Mouse (Mus musculus): ENCODE results near the gene Wbp4. TPM values are rescaled to one million over a fixed set of nuclear protein-coding genes. Genes with fewer than 3 reads are reported as not detected.

Wbp4 gene
- total RNA-seq, 2 experiments from 2014 or later = 50.0 to 54.8 TPM

DNA sequence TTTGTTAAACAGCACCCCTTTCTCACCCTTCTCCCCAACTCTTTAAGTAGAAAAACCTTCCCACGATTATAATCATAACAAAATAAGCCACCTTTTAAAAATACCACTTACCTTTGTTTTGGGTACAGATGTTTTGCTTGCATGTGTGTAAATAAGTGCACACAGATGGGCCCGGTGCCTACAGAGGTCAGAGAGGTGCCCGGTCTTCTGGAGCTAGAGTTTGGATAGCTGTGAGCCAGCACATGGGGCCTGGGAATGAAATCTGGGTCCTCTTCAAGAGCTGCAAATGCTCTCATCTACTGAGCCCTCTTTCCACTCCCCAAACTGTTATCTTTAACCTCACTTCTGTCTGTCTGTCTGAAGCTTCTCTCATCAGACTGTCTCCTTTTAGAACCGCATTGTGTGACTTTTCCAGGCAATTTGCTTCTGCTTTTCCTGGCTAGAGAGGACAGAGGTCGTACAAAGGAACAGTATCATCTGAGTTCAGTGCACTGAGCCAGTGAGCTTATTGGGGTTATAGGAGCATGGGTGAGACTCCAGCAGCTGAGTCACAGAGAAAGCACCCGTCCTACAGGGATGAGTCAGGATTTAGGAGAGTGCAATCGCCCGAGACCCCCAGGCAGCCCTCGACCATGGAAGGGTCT, 27.5 kb upstream of the Wbp4 start:
- no peak for DNase-seq (ENCODE audit: low spot score in 2 of 2)

DNA sequence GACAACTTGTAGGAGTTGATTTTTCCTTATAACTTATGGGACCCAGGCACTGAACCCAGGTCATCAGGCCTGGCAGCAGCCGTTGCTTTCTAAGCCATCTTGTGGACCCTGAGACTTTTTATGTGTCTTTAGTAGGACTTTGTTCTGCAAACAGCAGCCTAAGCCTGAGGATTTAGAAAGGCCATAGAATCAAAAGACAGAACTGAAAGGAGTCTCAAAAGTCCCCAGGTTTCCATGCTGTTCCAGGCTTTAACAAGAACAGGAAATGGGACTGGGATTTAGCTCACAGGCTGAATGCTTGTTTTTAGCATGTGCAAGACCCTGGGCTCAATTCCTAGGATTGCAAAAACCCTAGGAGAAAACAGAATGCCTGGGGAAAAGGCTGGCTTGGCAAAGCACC, 26.5 kb upstream of the Wbp4 start:
- no peak for DNase-seq (ENCODE audit: low spot score in 2 of 2)

DNA sequence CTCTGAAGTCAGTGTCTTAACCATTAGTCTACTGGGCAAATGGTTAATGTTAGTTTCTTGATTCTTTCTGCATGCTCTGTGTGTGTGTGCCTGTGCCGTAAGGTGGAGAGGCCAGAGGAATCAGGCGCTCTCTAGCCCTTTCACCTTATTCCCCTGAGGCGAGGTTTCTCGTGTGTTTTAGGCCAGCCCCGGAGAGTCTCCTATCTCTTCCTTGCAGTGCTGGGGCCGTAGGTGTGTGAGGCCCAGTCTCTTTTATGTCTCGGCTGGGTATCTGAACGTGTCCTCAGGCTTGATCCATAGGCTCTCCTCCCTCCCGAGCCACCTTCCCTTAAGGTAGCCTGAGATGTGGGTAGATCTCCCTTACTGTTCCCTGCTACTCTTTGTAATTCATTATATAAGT, 24.9 kb upstream of the Wbp4 start:
- no peak for DNase-seq (ENCODE audit: low spot score in 2 of 2)

DNA sequence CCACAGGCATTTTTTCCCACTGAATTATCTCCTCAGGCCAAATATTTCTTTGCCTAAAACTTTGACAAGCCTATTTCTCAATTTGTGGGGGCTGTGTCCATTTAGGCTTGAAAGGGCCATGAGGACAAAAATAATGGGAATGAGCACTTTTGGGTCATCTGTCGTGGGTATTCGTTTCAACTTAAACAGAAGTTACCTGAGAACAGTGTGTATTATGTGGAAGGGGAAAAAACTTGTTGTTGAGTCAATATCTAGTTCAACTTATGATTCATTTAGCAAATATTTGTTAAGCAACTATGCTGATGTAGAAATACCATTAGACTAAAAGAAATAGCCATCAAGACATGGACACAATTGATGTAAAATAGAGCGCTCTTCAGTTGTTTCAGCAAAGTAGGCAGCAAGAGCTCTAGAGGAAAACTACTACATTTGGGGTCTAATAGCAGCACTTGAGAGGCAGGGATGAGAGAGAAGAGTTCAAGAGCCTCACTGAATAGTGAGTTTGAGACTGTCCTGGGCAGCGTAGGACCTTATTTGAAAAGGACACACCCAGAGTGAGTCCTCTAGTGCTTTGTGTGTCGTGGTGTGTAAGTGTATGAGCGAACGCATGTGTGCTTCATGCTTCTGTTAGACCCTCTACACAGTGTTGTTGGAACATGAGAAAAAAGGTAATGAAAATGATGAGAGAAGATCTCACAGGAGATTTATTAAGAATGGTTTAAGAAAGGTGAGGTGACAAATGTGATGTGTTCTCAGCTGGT, 23.1 kb upstream of the Wbp4 start:
- DNase-seq (ENCODE audit: low spot score in 2 of 2) = no peak

DNA sequence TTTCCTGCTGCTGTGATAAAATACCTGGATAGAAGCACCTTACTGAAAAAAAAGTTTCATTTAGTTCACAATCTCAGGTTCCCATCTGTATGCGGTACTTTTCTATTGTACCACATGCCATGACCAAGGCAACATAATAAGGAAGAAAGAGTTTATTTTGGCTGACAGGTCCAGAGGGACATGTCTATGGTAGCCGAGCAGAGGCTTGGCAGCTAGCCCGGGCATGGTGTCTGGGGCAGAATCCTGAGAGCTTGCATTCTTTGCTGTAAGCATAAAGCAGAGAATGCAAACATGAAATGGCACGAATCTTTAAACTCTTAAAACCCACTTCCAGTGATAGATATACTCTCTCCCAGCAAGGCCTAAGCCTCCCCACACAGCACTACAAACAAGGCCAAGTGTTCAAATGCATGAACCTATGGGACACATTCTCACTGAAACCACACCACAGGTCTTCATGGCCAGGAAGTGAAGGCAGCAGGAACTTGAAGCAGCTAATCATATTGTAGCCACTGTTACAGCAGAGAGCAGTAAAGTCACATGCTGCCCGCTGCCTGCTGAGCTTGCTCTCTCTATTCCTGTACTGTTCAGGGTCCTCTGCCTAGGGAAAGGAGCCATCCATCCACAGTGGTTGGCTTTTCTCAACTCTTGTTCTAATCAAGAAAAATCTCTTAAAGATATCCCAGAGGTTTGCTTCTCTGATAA, 22.2 kb upstream of the Wbp4 start:
- DNase-seq (ENCODE audit: low spot score in 2 of 2) = no peak

DNA sequence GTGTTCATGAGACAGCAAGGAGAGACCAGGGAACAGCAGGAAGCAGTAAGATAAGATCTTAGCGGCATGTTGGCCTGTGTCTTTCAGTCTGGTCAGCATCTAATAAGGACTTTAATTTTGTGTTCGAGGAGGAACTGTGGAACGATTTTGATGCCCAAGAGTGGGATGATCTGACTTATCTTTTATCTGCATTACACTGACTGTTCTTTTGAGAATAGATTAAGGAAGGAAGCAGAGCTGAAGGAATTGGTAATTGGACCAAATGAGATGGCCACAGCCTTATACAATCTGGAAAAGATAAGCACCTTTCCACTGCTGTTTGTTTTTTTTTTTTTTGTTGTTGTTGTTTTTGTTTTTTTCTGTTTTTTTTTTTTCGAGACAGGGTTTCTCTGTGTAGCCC, 19.4 kb upstream of the Wbp4 start:
- no peak for DNase-seq (ENCODE audit: low spot score in 2 of 2)

DNA sequence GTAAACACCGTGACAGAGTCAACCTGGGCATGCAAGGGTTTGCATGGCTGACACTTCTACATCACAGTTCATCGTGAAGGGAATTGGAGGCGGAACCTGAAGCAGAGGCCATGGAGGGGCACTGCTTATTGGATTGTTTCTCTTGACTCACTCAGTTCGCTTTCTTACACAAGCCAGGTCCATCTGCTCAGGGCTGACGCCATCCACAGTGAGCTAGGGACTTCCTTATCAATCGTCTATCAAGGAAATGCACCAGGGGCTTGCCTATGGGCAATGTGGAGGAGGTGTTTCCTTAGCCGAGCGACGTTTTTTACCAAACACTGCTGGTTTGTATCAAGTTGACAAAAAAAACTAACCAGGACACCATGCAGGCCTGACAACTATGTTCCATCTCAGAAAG, 18.0 kb upstream of the Wbp4 start:
- DNase-seq (ENCODE audit: low spot score in 2 of 2) = no peak

DNA sequence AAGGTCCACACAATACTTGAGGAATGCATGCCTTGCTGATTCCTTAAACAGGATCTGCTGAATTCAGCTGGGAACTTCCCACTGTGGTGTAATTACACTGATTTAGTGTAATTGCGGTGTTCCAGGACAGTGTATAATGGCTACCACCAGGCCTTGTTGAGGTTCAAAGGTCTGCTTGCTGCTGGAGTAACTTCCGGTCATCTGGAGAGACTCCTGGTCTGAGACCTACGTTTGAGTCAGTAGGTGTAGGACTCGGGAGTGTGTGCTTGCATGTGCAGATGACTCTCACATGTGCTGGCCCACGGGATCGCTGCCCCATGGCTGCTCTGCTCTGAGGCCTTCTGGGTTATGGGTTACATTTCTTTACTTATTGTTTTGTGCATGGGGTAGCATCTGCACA, 13.0 kb upstream of the Wbp4 start:
- no peak for DNase-seq (ENCODE audit: low spot score in 2 of 2)

DNA sequence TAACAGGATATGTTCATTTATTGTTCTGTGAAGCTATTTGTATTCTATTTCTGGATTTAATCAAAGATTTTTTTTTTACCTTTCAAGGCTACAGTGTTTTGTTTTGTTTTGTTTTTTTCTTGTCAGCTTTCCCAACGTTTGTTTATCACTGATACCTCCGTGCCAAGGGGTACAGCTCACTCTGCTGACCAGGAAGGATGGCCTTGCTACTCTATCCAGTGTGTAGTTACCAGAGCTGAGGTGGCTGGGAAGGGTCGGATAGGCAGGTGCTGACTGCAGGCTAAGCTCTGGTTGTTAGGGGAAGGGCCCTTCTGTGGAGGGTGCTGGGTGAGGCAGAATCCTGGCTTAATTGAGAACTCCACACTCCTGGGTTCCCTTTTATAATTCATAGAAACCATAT, 8.9 kb upstream of the Wbp4 start:
- DNase-seq (ENCODE audit: low spot score in 2 of 2) = no peak

DNA sequence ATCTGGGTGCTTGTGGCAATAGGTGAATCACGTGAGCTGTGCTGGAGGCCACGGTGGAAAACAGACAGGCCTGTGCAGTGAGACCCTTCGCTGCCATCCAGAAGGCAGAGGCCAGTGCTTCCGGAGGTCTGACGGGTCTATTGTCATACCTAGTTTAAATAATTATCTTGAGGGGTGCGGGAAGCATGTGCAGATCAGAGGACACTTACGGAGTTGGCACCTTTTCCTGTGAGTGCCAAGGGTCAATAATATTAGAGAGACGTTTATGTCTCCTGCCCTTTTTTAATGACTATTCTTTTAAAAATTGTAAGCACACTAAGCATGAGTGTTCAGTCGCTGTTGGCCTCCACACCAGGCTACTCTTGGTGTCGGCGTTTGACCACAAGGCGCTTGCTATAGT, 7.8 kb upstream of the Wbp4 start:
- no peak for DNase-seq (ENCODE audit: low spot score in 2 of 2)

DNA sequence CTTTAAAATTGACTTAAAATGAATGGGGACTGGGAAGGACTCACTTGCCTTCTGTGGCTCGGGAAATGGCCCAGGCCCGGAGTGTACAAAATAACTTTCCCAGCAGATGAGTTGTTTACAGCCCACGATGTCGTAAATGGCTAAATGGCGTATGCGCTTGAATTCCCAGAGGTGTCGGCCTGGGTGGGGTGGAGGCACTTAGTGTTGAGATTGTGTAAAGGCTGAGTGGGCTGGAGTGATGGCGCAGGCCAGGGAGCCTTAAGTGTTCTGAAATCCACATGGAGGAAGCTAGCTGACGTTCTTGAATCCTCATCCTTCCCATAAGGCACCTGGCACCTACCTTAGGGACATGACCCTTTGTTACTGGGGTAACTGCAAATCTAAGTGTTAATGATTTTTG, 7.2 kb upstream of the Wbp4 start:
- DNase-seq (ENCODE audit: low spot score in 2 of 2) = no peak

DNA sequence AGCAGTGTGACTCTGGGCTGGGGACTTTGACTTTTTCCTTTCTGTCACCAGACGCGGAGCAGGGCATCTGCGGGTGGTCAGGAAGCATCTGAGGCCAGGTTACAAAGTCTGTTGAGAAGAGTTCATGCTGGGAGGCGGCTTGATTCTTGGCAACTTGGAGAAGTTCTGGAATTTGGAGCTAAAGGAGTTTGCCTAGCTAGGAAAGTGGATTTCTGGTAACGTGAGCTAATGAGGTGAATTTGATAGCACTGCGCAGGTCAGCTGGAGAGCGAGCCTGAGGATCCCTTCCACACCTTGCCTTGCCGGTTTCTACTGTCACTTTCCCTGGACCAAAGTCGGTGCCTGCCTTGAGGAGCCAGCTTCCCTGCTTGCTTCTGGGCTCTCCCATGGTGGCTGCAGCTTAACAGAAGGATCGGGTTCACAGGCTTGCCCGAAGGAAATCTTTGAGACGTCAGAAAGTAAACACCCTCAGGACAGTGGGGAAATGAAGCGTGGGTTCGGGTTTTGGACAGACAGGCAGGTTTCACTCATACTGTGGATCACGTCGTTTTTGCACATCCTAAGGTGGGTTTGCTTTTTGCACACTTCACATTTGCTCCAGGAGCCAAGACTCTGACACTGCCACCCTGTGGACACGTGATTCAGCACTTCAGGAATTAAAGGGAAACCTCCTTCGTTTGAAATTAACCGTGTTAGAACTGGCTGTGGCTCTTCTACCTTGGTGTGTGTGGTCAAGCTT, 5.8 kb upstream of the Wbp4 start:
- peak in 1 of 2 experiments; percentile 67 for DNase-seq (ENCODE audit: low spot score in 2 of 2)

DNA sequence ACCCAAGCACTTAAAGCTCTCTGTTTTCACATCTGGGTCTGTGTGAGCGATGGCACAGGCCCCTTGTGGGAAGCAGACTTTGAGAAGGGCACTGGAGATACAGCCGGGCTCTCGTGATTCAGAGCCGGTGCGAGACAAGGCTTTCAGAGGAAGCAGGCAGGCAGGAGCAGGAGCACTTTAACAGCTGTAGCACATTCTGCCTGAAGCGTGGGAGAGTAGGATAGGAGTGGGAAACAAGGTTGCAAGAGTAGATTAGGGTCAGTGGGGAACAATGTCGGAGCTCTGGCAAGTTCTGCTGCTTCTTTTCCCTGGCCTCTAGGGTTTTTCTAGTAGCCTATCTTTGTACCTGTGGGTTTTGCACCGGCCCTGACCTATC, 5.3 kb upstream of the Wbp4 start:
- DNase-seq (ENCODE audit: low spot score in 2 of 2) = no peak

DNA sequence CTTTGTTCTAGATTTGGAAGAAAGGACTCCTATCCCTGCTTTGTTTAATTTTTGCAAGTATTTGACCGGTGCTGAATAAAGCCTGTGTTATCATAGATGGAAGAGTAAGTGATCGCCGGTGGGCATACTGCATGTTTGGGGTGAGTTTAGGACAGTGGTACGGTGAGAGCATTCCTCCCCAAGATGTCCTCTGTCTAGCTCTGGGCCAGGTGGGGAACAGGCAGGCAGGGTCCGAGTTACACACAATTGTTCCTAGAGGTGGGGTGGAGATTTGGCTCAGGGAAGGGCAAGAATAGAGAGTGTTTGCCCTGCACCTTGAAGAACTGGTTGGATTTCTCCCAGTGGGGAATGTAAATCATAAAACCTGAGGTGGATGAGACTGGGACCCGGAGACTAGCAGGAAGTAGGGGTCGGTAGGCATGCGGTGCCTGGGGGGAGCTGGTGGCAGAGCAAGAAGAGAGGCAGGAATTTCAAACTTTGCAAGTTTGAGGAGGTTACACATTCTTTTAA, 2.3 kb upstream of the Wbp4 start:
- no peak for DNase-seq (ENCODE audit: low spot score in 2 of 2)

DNA sequence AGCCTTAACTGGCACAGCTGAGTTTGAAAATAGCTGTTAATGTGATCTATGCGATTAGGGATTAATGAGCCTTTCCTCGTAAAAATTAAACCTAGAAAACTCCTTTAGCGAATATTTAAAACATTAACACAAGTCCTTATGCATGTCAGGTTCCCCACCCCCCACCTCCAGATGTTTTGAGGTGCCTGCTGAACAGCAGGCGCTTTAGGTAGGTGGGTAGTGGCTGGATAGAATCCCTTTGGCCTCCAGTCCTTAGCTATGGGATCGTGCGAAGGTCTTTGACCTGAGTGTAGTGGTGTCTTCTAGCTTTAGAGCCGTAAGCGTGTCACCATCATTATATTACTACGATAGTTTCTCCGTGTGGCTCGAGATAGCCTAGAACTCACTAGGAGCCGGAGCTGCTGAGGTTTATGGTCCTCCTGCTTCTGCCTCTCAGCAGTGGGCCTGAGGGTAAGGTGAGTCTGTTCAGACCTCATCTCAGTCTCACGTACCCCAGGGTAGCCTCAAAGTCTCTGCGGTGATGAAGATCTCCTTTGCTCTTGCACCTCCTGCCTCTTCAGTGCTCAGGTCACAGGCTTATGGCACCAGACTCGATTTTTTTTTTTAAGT, 1.5 kb upstream of the Wbp4 start:
- no peak for DNase-seq (ENCODE audit: low spot score in 2 of 2)

DNA sequence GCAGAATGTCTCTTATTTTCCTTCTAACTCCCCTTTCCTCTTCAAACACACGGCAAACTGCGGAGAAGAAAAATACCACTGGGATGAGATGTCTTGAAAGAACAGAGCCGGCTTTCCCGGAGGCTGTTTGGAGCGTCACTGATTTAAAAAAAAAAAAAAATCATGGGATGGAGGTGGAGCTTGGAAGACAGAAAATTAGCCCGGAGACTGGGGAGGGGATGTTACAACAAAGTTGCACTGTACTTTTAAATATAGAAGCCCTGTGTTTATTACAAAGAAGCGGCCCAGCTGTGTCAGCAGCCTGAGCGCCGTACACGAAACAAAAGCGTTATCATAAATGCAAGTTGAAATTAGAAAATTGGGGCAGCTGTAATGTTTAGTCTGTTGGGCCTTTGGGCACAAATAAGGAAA, 936 bp upstream of the Wbp4 start:
- peak; percentile 24 to 51 for DNase-seq (ENCODE audit: low spot score in 2 of 2)

DNA sequence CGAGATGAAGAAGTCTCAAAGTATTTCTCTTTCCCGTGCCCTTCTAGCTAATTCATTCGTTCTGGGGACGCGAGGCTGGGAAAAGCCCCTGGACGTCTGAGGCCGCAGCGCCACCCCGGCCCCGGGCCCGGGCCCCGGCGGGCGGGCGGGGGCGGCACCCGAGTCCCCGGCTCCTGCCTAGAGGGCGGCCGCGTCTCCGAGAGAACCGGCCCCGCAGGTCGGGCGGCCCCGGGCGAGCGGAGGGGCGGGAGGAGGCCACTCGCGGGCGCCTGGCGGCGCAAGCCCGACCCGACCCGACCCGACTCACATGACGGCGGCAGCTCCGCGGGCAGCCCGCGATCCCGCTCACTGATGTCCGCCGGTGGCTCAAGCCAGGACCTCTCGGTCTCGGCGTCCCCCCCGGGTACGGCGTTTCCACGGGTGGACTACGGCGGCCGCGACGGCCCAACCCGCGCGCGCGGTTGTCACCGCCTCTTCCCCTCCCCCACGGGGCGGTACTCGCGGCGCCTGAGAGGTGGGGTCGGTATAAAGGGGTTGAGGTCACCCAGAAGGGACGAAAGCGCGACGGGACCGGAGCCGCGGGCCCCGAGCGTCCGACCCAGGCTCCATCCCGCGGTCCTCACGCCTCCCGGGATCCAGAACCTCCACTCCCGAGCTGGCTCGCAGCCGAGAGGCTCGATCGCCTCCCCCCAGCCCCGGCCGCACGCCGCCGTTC, 539 bp downstream of the Wbp4 start, which contains the start of gene Elf1:
Elf1 (plus strand) TSS at position 571 of the 715 bp plus-strand sequence.
- peak; percentile 91 to 97 for DNase-seq (ENCODE audit: low spot score in 2 of 2)

DNA sequence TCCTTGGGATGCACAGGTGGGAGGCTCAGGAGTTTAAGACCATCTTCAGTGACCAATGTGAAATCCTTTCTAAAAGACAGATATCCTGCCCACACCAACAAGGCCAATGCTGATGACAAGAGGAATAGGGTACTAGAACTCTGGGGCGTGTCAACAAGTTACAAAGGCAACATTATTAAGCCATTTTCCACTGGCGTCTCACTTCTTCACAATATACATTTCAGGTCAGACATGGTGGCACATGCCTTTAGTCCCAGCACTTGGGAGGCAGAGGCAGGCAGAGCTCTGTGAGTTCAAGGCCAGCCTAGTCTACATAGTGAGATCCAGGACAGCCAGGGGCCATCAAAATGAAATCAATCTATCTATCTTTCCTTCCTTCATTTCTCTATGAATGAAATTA, 7.9 kb downstream of the Wbp4 start:
- DNase-seq (ENCODE audit: low spot score in 2 of 2) = no peak

DNA sequence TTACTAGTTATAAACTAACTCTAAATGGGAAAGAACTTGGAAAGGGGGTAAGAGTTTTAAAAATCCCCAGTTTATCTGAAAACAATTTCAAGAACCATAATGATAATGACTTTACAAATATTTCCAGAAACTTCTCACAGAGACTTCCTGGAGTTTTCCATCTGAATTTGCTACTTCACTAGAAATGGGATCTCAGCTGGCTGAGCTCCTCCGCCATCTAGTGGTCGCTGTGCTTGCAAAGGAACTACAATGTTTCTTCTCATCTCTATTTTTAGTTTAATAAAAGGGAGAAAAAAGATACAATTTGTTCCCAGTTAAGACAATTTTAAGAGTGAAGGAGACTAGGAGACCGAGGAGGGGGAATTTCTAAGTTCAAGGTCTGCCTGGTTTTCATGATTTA, 13.7 kb downstream of the Wbp4 start:
- DNase-seq (ENCODE audit: low spot score in 2 of 2) = peak; percentile 34 to 85

DNA sequence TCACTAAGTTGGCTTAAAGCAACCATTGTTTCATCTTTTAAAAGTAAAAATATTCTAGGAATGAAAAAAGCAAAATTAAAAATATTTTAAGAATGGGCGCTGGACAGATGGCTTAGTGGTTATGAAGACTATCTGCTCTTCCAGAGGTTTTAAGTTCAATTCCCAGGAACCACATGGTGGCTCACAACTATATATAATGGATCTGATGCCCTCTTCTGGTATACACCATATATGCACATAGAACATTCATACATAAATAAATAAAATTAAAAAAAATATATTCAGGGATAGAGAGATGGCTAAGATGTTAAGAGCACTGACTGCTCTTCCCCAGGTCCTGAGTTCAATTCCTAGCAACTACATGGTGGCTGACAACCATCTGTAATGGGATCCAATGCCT, 15.7 kb downstream of the Wbp4 start:
- DNase-seq (ENCODE audit: low spot score in 2 of 2) = no peak
